Mouse (Mus musculus) heart, embryonic 16.5 days (tissue): ENCODE data around the gene Rbm19. TPM values are rescaled to one million over a fixed set of nuclear protein-coding genes. Genes with fewer than 3 reads are reported as not detected.

Experiments used
- ATAC-seq: fragments of 200-750 bp; cut with Nextera tagmentation; replicated peaks from 2 replicates; pipeline ENCODE4 v1.8.0; 2017; ENCODE audit warnings: moderate number of reproducible peaks; ENCODE audit not compliant: insufficient read depth, low FRiP score; ENCODE audit errors: extremely low read depth
- H3K27ac ChIP-seq: fragments of 300-500 bp; sonication (generic); 2 replicates; pipeline ENCODE4 v1.5.1; 2014; ENCODE audit warnings: mild to moderate bottlenecking, low read length, control low read depth, moderate library complexity
- H3K27me3 ChIP-seq: fragments of 300-500 bp; sonication (generic); 2 replicates; pipeline ENCODE4 v1.6.1; 2014; ENCODE audit warnings: low read length, mixed read lengths; ENCODE audit not compliant: control insufficient read depth, insufficient read depth
- H3K36me3 ChIP-seq: fragments of 300-500 bp; sonication (generic); 2 replicates; pipeline ENCODE4 v1.6.1; 2014; ENCODE audit not compliant: control insufficient read depth, insufficient read depth
- H3K4me1 ChIP-seq: fragments of 300-500 bp; sonication (generic); 2 replicates; pipeline ENCODE4 v1.6.1; 2014; ENCODE audit warnings: low read length, mixed read lengths; ENCODE audit not compliant: control insufficient read depth, insufficient read depth
- H3K4me2 ChIP-seq: fragments of 300-500 bp; sonication (generic); 2 replicates; pipeline ENCODE4 v1.6.1; 2014; ENCODE audit warnings: low read depth, mild to moderate bottlenecking, control low read depth, low read length
- H3K4me3 ChIP-seq: fragments of 300-500 bp; sonication (generic); 2 replicates; pipeline ENCODE4 v1.5.1; 2014; ENCODE audit warnings: mild to moderate bottlenecking, control low read depth, low read length
- H3K9ac ChIP-seq: fragments of 300-500 bp; sonication (generic); 2 replicates; pipeline ENCODE4 v1.6.1; 2014; ENCODE audit warnings: low read length, control low read depth
- H3K9me3 ChIP-seq: fragments of 300-500 bp; sonication (generic); replicated peaks from 2 replicates; pipeline ENCODE4 v1.6.1; 2016; ENCODE audit warnings: low read length; ENCODE audit not compliant: control insufficient read depth
- WGBS: fragments of 180-500 bp; shearing (Covaris S2); extraction: QIAGEN DNeasy Blood & Tissue Kit; methylation state at CpG from one replicate; pipeline ENCODE4 v1.1.7; 2014; 5-methylcytosine and 5-hydroxymethylcytosine counted together
- polyA plus RNA-seq: library from polyadenylated mRNA; unstranded; fragments of >200 nt; fragmentation: Nextera tagmentation; extraction: Ambion mirVana; gene quantifications from 2 replicates; pipeline ENCODE4 v1.2.1, GENCODE M21; 2015

The Rbm19 gene
- polyA plus RNA-seq, 1 experiment from 2014 or later: 14.6 TPM

- Histone ChIP-seq H3K9ac (no peak overlapping the region), H3K9me3 (peaks cover 1% of the 10 kb centered on the region; the same call in 1 of the 2 replicates), H3K4me2 (no peak overlapping the region), H3K4me3 (no peak overlapping the region), H3K27ac (no peak overlapping the region), H3K4me1 (peaks cover 12% of the 10 kb centered on the region), H3K36me3 (peaks cover 14% of the 10 kb centered on the region), H3K27me3 (no peaks in the 10 kb centered on the region)
- WGBS: 41% methylated on average over 13 of the region's 13 CpGs
- no peak for ATAC-seq
Measured at GRCm38 (mm10) chr5:120194948-120195347, 78.7 kb downstream of the Rbm19 start.

- H3K4me1 ChIP-seq: peaks cover 12% of the 10 kb centered on the region
- peak overlapping the region; percentile 34; the same call in 1 of the 2 replicates for H3K9ac ChIP-seq
- no peak overlapping the region for H3K4me2 ChIP-seq
- no peak for ATAC-seq
- 54% methylated on average over 9 of the region's 9 CpGs for WGBS
- H3K4me3 ChIP-seq: no peak overlapping the region
- no peaks in the 10 kb centered on the region for H3K27me3 ChIP-seq
- peaks cover 17% of the 10 kb centered on the region for H3K36me3 ChIP-seq
- peaks cover 5% of the 10 kb centered on the region; the same call in 1 of the 2 replicates for H3K9me3 ChIP-seq
- no peak overlapping the region for H3K27ac ChIP-seq
Measured at GRCm38 (mm10) chr5:120196879-120197278, 80.6 kb downstream of the Rbm19 start.

- Histone ChIP-seq H3K36me3 (peaks cover 17% of the 10 kb centered on the region), H3K9me3 (peaks cover 5% of the 10 kb centered on the region; the same call in 1 of the 2 replicates), H3K9ac (no peak overlapping the region), H3K27ac (no peak overlapping the region), H3K4me3 (no peak overlapping the region), H3K27me3 (no peaks in the 10 kb centered on the region), H3K4me1 (peaks cover 12% of the 10 kb centered on the region), H3K4me2 (no peak overlapping the region)
- 88% methylated on average over 10 of the region's 10 CpGs for WGBS
- ATAC-seq: no peak
Measured at GRCm38 (mm10) chr5:120197813-120198387, 81.6 kb downstream of the Rbm19 start.

- Histone ChIP-seq H3K27me3 (no peaks in the 10 kb centered on the region), H3K36me3 (peaks cover 14% of the 10 kb centered on the region), H3K27ac (no peak overlapping the region), H3K4me2 (no peak overlapping the region), H3K9me3 (peaks cover 5% of the 10 kb centered on the region; the same call in 1 of the 2 replicates), H3K4me1 (peaks cover 7% of the 10 kb centered on the region), H3K4me3 (no peak overlapping the region), H3K9ac (no peak overlapping the region)
- no peak for ATAC-seq
- 82% methylated on average over 7 of the region's 7 CpGs for WGBS
Measured at GRCm38 (mm10) chr5:120199865-120200264, 83.6 kb downstream of the Rbm19 start.

GRCm38 (mm10) chr5:120204316-120204715, 88.1 kb downstream of the Rbm19 start:
- no peak for ATAC-seq
- H3K27ac ChIP-seq: no peak overlapping the region
- 70% methylated on average over 3 of the region's 3 CpGs for WGBS
- no peak overlapping the region for H3K4me2 ChIP-seq
- H3K4me3 ChIP-seq: no peak overlapping the region
- H3K9me3 ChIP-seq: peaks cover 5% of the 10 kb centered on the region; the same call in 1 of the 2 replicates
- H3K4me1 ChIP-seq: no peaks in the 10 kb centered on the region
- H3K9ac ChIP-seq: no peak overlapping the region
- peaks cover 6% of the 10 kb centered on the region for H3K36me3 ChIP-seq
- H3K27me3 ChIP-seq: peaks cover 10% of the 10 kb centered on the region; the same call in 1 of the 2 replicates

GRCm38 (mm10) chr5:120206313-120206943, 90.2 kb downstream of the Rbm19 start:
- ATAC-seq: no peak
- 67% methylated on average over 12 of the region's 12 CpGs for WGBS
- Histone ChIP-seq H3K36me3 (no peaks in the 10 kb centered on the region), H3K4me2 (no peak overlapping the region), H3K9me3 (no peaks in the 10 kb centered on the region), H3K27me3 (peaks cover 27% of the 10 kb centered on the region), H3K9ac (no peak overlapping the region), H3K4me1 (peaks cover 5% of the 10 kb centered on the region), H3K4me3 (no peak overlapping the region), H3K27ac (no peak overlapping the region)

- no peak for ATAC-seq
- H3K36me3 ChIP-seq: no peaks in the 10 kb centered on the region
- H3K27ac ChIP-seq: no peak overlapping the region
- 58% methylated on average over 4 of the region's 4 CpGs for WGBS
- H3K4me1 ChIP-seq: peaks cover 5% of the 10 kb centered on the region
- no peak overlapping the region for H3K4me2 ChIP-seq
- peaks cover 28% of the 10 kb centered on the region for H3K27me3 ChIP-seq
- H3K9me3 ChIP-seq: no peaks in the 10 kb centered on the region
- H3K4me3 ChIP-seq: no peak overlapping the region
- no peak overlapping the region for H3K9ac ChIP-seq
Measured at GRCm38 (mm10) chr5:120207492-120207891, 91.2 kb downstream of the Rbm19 start.

GRCm38 (mm10) chr5:120210668-120211067, 94.4 kb downstream of the Rbm19 start:
- peaks cover 5% of the 10 kb centered on the region for H3K4me1 ChIP-seq
- H3K27ac ChIP-seq: no peak overlapping the region
- H3K9me3 ChIP-seq: no peaks in the 10 kb centered on the region
- peak overlapping the region; percentile 34; the same call in 1 of the 2 replicates for H3K4me3 ChIP-seq
- WGBS: 11% methylated on average over 11 of the region's 11 CpGs
- no peak for ATAC-seq
- no peaks in the 10 kb centered on the region for H3K36me3 ChIP-seq
- H3K27me3 ChIP-seq: peaks cover 28% of the 10 kb centered on the region
- no peak overlapping the region for H3K9ac ChIP-seq
- H3K4me2 ChIP-seq: peak overlapping the region; percentile 58

- Histone ChIP-seq H3K27ac (no peak overlapping the region), H3K27me3 (peaks cover 28% of the 10 kb centered on the region), H3K4me1 (peaks cover 5% of the 10 kb centered on the region), H3K4me3 (peak overlapping the region; percentile 34), H3K9me3 (no peaks in the 10 kb centered on the region), H3K9ac (no peak overlapping the region; the same call in 1 of the 2 replicates), H3K4me2 (peak overlapping the region; percentile 58), H3K36me3 (no peaks in the 10 kb centered on the region)
- WGBS: 10% methylated on average over 17 of the region's 17 CpGs
- ATAC-seq: no peak
Measured at GRCm38 (mm10) chr5:120211182-120211581, 94.9 kb downstream of the Rbm19 start.
